Mouse (Mus musculus) G1E (cell line): ENCODE results near the gene Fam131b. TPM values are rescaled to one million over a fixed set of nuclear protein-coding genes. Genes with fewer than 3 reads are reported as not detected.

Source experiments
- ATAC-seq: 2 replicates; pipeline ENCODE4 v1.8.0; 2016; ENCODE audit warnings: mild to moderate bottlenecking; ENCODE audit not compliant: insufficient number of reproducible peaks, poor library complexity, low FRiP score, severe bottlenecking; ENCODE audit errors: extremely low read depth
- DNase-seq: peaks from one replicate; pipeline ENCODE4 v3.0.0; 2012; ENCODE audit warnings: low spot score
- H3K27me3 ChIP-seq: 2 replicates; pipeline ENCODE4 v1.6.1; 2012; ENCODE audit warnings: mild to moderate bottlenecking, low read length, inconsistent platforms; ENCODE audit not compliant: insufficient read depth
- H3K36me3 ChIP-seq: replicated peaks from 2 replicates; pipeline ENCODE3; 2012; ENCODE audit warnings: mild to moderate bottlenecking, inconsistent platforms
- H3K4me1 ChIP-seq: 2 replicates; pipeline ENCODE4 v1.6.1; 2012; ENCODE audit warnings: low read depth, low read length, inconsistent platforms, mixed read lengths; ENCODE audit not compliant: insufficient read depth
- H3K4me3 ChIP-seq: 2 replicates; pipeline ENCODE4 v1.5.1; 2012; ENCODE audit warnings: low read depth, mild to moderate bottlenecking, inconsistent platforms, low read length, moderate library complexity, mixed read lengths
- H3K9me3 ChIP-seq: replicated peaks from 2 replicates; pipeline ENCODE4 v1.6.1; 2012; ENCODE audit warnings: inconsistent platforms
- CTCF ChIP-seq: IDR thresholded peaks from 2 replicates; pipeline ENCODE4 v1.5.1; 2012; ENCODE audit warnings: low read depth, low read length, inconsistent platforms, mixed read lengths
- GATA1 ChIP-seq: IDR thresholded peaks from 2 replicates; pipeline ENCODE4 v1.6.1; 2012; ENCODE audit warnings: borderline replicate concordance, low read length, inconsistent platforms, mixed read lengths
- GATA2 ChIP-seq: IDR thresholded peaks from 2 replicates; pipeline ENCODE4 v1.6.1; 2012; ENCODE audit warnings: low read depth, low read length, inconsistent platforms, borderline replicate concordance
- POLR2AphosphoS5 ChIP-seq: IDR thresholded peaks from 2 replicates; pipeline ENCODE4 v1.6.1; 2012; ENCODE audit warnings: low read depth, low read length, inconsistent platforms; ENCODE audit not compliant: insufficient replicate concordance
- TAL1 ChIP-seq: conservative IDR thresholded peaks from 2 replicates; pipeline ENCODE4 v1.6.1; 2012; ENCODE audit warnings: low read depth, low read length, inconsistent platforms, mixed read lengths
- polyA plus RNA-seq: library from polyadenylated mRNA; stranded (reverse); fragments of >175 nt; gene quantifications from 2 replicates; pipeline ENCODE4 v1.2.3, GENCODE M21; 2012
- total RNA-seq, 2 experiments: library from RNA; stranded (forward) in 1 of 2; stranded (reverse) in 1 of 2; fragments of 200-1000 nt in 1 of 2; fragments of >200 nt in 1 of 2; fragmentation: Nextera tagmentation in 1 of 2; gene quantifications; 2 replicates each; pipeline ENCODE4 v1.2.3; 2014 to 2017

Fam131b gene
- total and polyA plus RNA-seq, 3 experiments = 0.01 to 0.05 TPM; not detected in 1

DNA sequence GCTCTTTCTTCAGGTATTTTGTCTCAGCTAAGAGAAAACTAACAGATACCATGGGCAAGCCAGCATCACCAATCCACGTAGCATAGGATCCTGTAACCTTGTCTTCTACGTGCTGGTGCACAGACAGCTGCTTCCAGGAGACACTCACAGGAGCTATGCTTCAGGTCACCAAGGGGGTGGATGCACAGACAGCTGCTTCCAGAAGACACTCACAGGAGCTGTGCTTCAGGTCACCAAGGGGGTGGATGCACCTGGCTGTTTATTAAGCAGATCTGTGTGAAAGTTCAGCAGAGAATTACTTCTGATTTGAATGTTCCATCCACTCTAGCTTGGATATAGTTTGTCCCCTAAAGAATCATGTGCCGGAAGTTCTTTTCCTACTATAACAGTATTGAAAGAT is 6.5 kb upstream of the Fam131b start:
- H3K4me1 ChIP-seq = no peaks in the 10 kb centered on the region
- H3K4me3 ChIP-seq = no peak overlapping the region
- TF ChIP-seq GATA1 (no peak), CTCF (no peak), POLR2AphosphoS5 (no peak), GATA2 (no peak), TAL1 (no peak)
- peaks cover 11% of the 10 kb centered on the region; the same call in 1 of the 2 replicates for H3K27me3 ChIP-seq
- H3K9me3 ChIP-seq = no peaks in the 10 kb centered on the region
- ATAC-seq (no peak), DNase-seq (no peak)
- no peaks in the 10 kb centered on the region for H3K36me3 ChIP-seq

DNA sequence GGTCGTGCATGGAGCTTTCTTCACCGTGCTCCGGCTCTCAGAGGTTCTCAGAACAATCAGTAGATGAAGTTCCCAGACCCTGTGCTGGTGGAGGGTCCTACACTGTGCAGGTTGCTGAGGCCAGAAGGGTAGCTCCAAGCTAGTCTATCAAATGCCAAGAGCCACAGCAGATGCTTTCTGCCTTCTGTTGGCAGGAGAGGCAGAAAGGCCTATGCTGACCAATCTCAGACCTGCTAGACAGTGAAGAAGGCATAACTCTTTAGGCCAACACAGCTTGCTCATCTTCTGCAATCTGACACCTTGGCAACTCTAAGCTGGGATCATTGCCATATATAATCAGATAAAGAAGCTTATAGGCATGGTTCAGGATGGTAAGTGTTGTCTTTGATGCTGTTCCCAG is 5.8 kb upstream of the Fam131b start:
- no peak for TF ChIP-seq GATA2
- Histone ChIP-seq H3K27me3 (peaks cover 12% of the 10 kb centered on the region; the same call in 1 of the 2 replicates), H3K9me3 (no peaks in the 10 kb centered on the region), H3K36me3 (no peaks in the 10 kb centered on the region), H3K4me3 (no peak overlapping the region), H3K4me1 (no peaks in the 10 kb centered on the region)
- ATAC-seq = no peak
- DNase-seq = no peak

DNA sequence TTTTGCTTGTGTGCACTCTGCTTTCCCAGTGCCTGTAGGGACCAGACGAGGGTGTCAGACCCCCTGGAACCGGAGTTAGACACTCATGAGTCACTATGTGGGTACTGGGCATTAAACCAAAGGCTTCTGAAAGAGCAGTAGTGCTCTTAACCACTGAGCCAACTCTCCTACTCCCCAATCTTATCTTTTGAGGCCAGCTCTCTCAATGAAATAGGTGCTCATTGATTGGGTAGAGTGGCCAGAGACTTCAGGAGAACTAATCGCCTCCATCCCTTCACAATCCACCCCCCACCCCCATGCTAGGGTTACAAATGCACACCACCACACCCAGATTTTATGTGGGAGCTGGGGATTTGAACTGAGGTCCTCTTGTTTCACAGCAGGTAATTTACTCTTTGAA is 4.3 kb upstream of the Fam131b start:
- Histone ChIP-seq H3K4me3 (no peak overlapping the region), H3K27me3 (peaks cover 22% of the 10 kb centered on the region), H3K9me3 (no peaks in the 10 kb centered on the region), H3K4me1 (no peaks in the 10 kb centered on the region), H3K36me3 (no peaks in the 10 kb centered on the region)
- ATAC-seq (no peak), DNase-seq (no peak)
- no peak for TF ChIP-seq GATA2
- TF ChIP-seq CTCF = no peak
- no peak for TF ChIP-seq GATA1
- no peak for TF ChIP-seq POLR2AphosphoS5
- no peak for TF ChIP-seq TAL1

DNA sequence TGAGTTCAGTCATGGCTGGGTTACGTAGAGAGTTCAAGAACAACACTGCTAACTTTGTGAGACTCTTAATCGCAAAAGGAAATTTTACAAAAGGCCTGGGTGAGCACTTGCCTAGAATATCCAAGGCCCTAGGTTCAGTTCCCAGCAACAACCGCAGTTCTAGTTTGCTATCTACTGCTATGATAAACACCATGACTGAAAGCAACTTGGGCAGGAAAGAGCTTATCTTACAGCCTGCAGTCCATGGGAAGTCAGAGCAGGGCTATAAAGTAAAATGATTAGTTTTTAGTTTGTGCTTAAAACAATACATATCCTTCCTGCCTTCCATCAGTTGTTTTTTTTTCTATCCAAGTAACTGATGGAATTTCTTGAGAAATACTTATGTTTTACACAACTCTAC is 2.1 kb upstream of the Fam131b start:
- no peaks in the 10 kb centered on the region for H3K9me3 ChIP-seq
- TF ChIP-seq POLR2AphosphoS5 = no peak
- TF ChIP-seq GATA1 = no peak
- no peak for TF ChIP-seq TAL1
- TF ChIP-seq GATA2 = no peak
- TF ChIP-seq CTCF = no peak
- ATAC-seq = no peak
- DNase-seq = no peak
- no peak overlapping the region for H3K4me3 ChIP-seq
- H3K4me1 ChIP-seq = no peaks in the 10 kb centered on the region
- H3K27me3 ChIP-seq = peaks cover 41% of the 10 kb centered on the region
- H3K36me3 ChIP-seq = no peaks in the 10 kb centered on the region

DNA sequence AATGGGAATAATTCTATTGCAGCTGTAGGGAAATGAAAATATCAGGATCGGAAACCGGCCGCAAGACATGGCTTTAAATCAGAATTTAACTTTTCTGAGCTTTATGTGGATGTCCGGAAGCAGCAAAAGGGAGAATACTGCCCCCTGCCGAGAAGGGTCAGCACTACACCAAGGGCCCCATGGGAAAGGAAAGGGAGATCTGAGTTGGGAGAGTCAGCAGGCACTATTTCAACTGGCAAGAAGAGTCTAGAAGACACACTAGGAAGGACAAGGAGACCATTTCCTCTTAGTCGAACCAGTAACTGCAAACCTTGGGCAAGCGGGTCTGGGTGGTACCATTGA is 796 bp upstream of the Fam131b start:
- no peaks in the 10 kb centered on the region for H3K4me1 ChIP-seq
- H3K27me3 ChIP-seq = peaks cover 46% of the 10 kb centered on the region
- DNase-seq (no peak), ATAC-seq (no peak)
- no peak for TF ChIP-seq POLR2AphosphoS5
- TF ChIP-seq GATA1 = no peak
- peak; percentile 45; the same call in 1 of the 2 replicates for TF ChIP-seq CTCF
- H3K4me3 ChIP-seq = no peak overlapping the region
- H3K36me3 ChIP-seq = no peaks in the 10 kb centered on the region
- H3K9me3 ChIP-seq = no peaks in the 10 kb centered on the region

DNA sequence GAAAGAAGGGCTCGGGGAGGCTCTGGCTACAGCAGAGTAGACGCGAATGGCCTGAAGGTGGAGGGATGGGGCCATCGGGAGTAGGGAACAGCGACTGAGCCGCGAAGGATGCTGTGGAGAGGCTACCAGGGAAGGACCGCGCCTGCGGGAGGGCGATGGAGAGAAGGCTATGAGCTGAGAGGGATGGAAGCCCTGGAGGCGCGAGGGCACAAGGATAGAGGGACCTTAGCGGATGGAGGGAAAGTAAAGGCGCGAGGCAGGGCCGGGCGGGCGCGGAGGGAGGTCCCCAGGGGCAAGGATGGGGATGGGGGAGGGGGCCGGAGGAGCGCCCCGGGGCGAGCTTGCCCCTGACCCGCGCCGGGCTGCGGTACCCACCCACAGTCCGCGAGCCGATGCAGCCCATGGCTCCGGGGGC is 369 bp downstream of the Fam131b start:
- TF ChIP-seq POLR2AphosphoS5 = no peak
- peaks cover 46% of the 10 kb centered on the region for H3K27me3 ChIP-seq
- H3K9me3 ChIP-seq = no peaks in the 10 kb centered on the region
- no peak overlapping the region for H3K4me3 ChIP-seq
- ATAC-seq (no peak), DNase-seq (no peak)
- H3K4me1 ChIP-seq = no peaks in the 10 kb centered on the region
- H3K36me3 ChIP-seq = no peaks in the 10 kb centered on the region

DNA sequence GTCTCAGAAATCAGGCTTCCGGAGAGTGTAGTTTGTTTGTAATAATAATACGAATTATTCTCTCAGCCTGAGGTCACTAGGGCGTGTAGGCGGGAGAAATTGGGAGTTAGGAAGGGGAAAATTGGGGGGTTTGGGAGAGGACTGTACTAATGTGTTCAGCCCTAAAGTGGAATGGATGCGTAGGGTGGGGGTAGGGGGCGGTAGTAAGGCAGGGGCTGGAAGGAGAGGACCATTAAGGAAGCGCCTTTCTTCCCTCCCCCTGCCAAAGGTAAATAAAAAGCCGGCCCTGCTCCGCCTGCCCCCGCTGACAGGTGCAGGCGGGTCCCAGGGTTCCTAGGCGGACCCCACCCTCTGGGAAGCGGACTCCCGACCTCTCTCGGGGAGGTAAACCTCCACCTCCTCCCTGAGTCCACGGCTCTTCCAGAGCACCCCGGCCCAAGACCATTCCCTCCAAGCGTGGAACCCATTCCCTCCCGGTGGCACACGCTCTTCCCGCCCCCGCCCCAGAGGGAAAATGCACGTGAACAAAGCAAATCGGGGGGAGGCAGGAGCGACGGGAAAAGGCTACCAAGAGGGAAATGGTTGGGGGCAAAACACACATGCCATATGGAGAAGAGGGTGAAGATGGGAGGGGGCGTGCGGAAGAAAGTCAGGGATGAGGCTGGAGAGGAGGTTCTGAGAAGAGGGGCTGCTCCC is 924 bp downstream of the Fam131b start:
- no peak overlapping the region for H3K4me3 ChIP-seq
- ATAC-seq (no peak), DNase-seq (no peak)
- H3K9me3 ChIP-seq = no peaks in the 10 kb centered on the region
- peaks cover 47% of the 10 kb centered on the region for H3K27me3 ChIP-seq
- TF ChIP-seq TAL1 = no peak
- TF ChIP-seq CTCF = no peak
- no peak for TF ChIP-seq POLR2AphosphoS5
- no peak for TF ChIP-seq GATA2
- no peak for TF ChIP-seq GATA1
- no peaks in the 10 kb centered on the region for H3K4me1 ChIP-seq
- H3K36me3 ChIP-seq = no peaks in the 10 kb centered on the region
